Mouse (Mus musculus) urinary bladder, adult 2 months (tissue): ENCODE results near the gene Mecom. TPM values are rescaled to one million over a fixed set of nuclear protein-coding genes. Genes with fewer than 3 reads are reported as not detected.
A peak's percentile ranks its signal among the peaks of the same experiment; 100 is the strongest.

Experiments used
- DNase-seq: peaks from one replicate; pipeline ENCODE4 v3.0.0; 2022; ENCODE audit warnings: low spot score
- polyA plus RNA-seq: library from polyadenylated mRNA; depleted of rRNA; stranded (reverse); fragments of >200 nt; gene quantifications from 2 replicates; pipeline ENCODE4 v1.2.3, GENCODE M21; 2012

The Mecom gene
- polyA plus RNA-seq, 1 experiment, result 53.3 TPM

- peak; percentile 37 for DNase-seq
These were observed 33.6 kb downstream of the Mecom start for GRCm38 (mm10) chr3:30514051-30514754.

GRCm38 (mm10) chr3:30513314-30513997 lies 34.4 kb downstream of the Mecom start:
- DNase-seq, result no peak

- DNase-seq, result no peak
These were observed 35.3 kb downstream of the Mecom start for GRCm38 (mm10) chr3:30512459-30513030.

GRCm38 (mm10) chr3:30511796-30512195 lies 36.0 kb downstream of the Mecom start:
- no peak for DNase-seq

- no peak for DNase-seq
These were observed 36.7 kb downstream of the Mecom start for GRCm38 (mm10) chr3:30511062-30511640.

- no peak for DNase-seq
These were observed 37.2 kb downstream of the Mecom start for GRCm38 (mm10) chr3:30510646-30511045.

GRCm38 (mm10) chr3:30510105-30510504 lies 37.7 kb downstream of the Mecom start:
- no peak for DNase-seq

- DNase-seq, result peak; percentile 33
These were observed 38.6 kb downstream of the Mecom start for GRCm38 (mm10) chr3:30508930-30509910.

- peak; percentile 85 for DNase-seq
These were observed 39.4 kb downstream of the Mecom start for GRCm38 (mm10) chr3:30508296-30508929.

- DNase-seq, result peak; percentile 40
These were observed 40.1 kb downstream of the Mecom start for GRCm38 (mm10) chr3:30507576-30508295.

- DNase-seq, result peak; percentile 35
These were observed 40.7 kb downstream of the Mecom start for GRCm38 (mm10) chr3:30507028-30507575.

GRCm38 (mm10) chr3:30506329-30507027 lies 41.3 kb downstream of the Mecom start:
- DNase-seq, result no peak

GRCm38 (mm10) chr3:30505741-30506251 lies 42.0 kb downstream of the Mecom start:
- DNase-seq, result no peak

GRCm38 (mm10) chr3:30504561-30504960 lies 43.2 kb downstream of the Mecom start:
- no peak for DNase-seq

- DNase-seq, result no peak
These were observed 44.0 kb downstream of the Mecom start for GRCm38 (mm10) chr3:30503821-30504220.

GRCm38 (mm10) chr3:30498202-30498828 lies 49.5 kb downstream of the Mecom start:
- no peak for DNase-seq

GRCm38 (mm10) chr3:30494371-30494770 lies 53.4 kb downstream of the Mecom start:
- DNase-seq, result no peak

- DNase-seq, result no peak
These were observed 59.0 kb downstream of the Mecom start for GRCm38 (mm10) chr3:30488808-30489207.

GRCm38 (mm10) chr3:30486422-30486821 lies 61.4 kb downstream of the Mecom start:
- no peak for DNase-seq
